Mouse (Mus musculus): ENCODE results near the gene Ascc3.

The Ascc3 gene

DNA sequence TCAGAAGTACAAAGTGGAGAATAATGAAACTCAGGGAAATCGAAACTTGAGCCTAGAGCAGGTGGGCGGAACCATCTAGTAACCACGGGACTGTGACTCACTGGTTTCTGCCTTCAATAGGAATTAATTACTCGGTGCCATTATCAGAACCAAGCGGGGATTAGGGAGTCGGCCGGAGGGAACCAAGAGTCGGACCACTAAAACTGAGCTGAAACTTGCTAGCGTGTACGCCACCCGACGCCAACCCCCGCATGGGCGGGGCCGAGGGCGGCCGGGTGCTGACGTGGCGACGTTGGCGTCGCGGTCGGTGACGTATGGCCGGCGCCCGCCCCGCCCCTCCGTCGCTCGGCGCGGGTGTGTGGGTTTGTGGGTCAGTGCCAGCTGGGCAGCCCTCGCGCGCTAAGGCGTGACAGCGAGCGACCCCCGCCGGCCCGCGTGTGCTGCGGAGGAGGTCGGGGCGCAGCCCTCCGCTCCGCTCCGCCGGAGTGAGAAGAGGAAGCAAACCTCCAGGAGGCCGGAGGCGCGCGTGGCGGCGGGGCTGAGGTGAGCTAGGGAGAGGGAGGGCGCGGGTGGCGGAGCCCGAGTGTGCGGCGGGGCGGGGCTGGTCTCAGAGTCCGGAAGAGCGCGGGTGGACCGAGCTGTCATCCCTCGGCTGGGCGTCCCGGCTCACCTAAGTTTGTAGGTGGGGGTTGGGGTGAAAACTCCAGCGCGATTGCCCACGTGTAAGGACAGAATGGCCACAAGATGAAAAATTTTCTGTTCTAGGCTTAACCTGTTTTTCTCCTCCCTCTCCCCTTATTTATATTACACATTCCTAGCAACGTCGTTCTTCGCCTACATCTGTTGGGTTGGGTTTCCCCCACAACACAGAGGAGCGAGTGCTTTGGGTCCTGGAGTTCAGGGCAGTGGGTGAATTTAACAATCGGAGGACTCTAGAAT, at the start of gene Ascc3:
Ascc3 (plus strand) TSS at position 315 of the 939 bp plus-strand sequence.
- DNase-seq (ENCODE audit: low spot score) = peak; percentile 78

DNA sequence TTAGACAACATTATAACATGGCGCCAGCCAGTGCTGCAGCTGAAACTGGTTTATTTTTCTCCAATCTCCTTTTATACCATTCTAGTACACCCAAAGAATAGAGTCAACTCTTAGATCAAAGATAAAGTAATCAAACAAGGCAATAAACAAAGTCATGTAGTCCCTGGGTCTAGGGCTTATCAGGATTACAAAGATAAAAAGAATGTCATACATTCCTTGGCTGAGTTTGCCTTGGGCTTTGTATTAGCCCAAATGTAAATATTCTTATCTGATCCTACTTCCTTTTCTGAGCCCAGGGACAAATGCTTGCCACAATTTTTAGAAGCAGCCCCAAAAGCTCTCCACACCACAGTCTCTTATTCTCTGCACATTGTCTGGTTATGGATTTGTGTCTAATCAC, 7.7 kb upstream of the Ascc3 start:
- DNase-seq (ENCODE audit: low spot score) = no peak

DNA sequence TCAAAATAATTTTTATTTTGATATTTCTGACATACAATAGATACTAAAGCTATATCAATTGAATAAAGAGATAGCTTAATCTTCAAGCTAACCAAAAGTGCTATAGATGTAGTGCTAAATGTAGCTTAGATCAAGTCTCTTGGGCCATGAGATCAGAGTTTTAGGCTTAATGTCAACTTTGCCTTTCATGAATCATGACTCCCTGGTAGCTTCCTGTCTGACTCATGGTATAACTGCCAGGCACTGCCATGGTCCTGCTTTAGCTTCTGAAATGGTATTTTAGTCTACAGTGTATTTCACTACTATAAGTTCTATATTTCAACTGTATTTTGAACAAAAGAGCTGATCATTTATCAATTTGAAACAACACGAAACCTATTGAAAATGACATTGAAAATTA, 5.9 kb upstream of the Ascc3 start:
- no peak for DNase-seq (ENCODE audit: low spot score)

DNA sequence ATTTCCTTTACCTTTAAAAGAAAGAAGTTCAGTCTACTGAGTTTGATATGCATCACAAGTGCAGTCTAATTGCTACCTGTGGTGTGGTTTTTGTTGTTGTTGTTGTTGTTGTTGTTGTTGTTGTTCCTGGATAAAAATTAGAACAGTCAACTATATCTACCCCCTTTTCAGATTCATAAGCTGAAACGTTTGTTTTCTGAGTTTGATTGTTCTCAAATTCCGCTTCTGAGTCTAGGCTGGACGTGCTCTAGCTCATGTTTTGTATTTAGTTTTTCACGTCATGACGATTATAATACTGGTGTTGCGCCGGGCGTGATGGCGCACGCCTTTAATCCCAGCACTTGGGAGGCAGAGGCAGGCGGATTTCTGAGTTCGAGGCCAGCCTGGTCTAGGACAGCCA, 902 bp downstream of the Ascc3 start:
- DNase-seq (ENCODE audit: low spot score) = no peak

DNA sequence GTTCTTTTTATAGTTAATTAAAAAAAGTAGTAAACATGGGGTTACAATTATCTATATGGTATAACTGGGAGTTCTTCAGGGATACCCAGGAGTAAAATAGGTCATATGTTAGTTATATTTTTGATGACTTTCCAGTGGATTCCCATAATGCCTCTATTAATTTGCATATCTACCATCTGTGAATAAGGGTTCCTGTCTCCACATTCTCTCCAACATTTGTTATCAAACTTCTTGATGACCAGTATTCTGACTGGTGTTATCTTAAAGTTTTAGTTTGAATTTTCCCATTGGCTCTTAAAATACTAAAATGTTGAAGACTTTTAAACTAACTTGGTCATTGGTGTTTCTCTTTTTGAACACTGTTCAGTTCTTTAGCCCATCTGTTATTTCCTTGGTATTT, 2.9 kb downstream of the Ascc3 start:
- no peak for DNase-seq (ENCODE audit: low spot score)

DNA sequence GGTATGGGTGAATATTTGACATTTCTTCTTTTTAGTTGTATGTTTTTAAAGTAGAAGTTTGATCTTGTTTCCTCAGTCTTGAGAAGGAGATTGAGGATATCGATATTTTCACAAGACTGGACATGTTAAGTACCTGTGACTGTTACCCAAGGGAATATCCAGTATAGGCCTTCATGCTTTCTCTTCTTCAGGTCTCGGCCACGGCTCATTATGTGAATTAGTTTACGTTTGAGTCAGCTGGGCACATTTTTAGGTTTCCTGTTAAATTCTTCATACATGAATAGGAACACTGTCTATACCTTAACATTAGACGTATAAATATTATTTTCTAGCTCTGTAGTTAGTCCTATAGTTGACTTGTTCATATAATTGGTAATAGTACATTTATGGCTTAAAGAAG, 12.4 kb downstream of the Ascc3 start:
- DNase-seq (ENCODE audit: low spot score) = no peak

DNA sequence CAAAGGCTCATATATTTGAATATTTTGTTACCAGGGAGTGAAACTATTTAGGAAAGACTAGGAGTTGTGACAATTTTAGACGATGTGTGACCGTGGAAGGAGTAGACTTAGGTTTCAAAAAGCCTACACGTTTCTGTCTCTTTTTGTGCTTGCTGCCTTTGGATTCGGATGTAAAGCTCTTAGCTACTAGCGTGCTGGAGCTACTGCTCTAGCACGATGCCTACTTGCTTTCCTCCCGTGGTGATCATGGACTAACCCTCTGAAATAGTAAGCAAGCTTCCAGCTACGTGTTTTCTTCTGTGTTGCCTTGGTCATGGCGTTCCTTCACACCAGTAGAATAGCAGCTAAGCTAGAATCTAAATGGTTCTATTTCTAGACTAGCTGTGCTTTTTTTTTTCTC, 21.4 kb downstream of the Ascc3 start:
- no peak for DNase-seq (ENCODE audit: low spot score)

DNA sequence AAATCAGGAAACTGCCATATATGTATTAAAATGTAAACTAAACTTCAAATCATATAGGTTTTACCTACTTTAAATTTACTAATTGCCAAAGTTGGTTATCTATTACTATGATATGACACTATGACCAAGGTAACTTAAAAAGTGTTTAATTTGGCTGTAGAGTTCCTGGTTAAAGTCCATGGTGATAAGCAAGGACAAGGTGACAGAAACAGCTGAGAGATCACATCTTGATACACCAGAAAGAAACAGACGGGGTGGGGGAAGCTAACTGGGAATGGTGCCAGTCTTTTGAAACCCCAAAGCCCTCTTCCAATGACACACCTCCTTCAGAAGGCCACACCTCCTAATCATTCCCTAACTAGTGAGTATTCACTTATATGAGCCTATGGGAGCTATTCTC, 33.4 kb downstream of the Ascc3 start:
- DNase-seq (ENCODE audit: low spot score) = no peak

DNA sequence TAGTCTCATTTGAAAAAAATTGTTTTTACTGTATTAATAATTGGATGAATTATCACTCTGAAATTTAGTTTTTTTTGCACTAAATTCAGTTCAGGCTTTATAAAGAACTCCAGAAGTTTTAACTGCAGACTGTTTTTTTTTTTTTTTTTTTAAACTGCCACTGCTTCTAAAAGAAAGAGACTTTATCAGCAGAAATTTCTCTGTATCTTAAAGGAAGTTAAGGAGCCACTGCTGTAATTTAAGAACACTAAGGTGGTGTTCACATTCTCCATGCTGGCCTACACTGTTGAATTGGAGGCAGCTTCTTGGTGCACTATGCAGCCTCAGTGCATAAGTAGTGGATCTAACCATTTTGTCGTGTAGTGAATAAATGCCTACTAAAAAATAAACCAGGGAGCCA, 47.1 kb downstream of the Ascc3 start:
- DNase-seq (ENCODE audit: low spot score) = no peak

DNA sequence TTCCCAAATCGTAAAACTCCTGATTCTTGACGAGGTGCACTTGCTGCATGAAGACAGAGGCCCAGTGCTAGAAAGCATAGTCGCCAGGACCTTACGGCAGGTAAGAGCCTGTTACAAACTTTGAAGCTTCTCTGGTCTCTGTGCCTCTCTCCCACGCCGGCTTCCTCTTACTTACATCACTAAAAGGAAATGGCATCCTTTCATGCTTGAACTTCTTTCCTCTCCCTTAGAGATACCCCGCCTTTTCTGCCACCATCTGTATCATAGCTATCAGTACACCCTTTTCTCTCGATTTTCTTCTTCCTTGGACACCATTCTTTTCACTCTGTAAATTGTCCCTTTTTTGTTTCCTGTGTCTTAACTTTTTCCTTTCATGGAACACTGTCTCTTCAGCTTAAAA, 58.1 kb downstream of the Ascc3 start:
- no peak for DNase-seq (ENCODE audit: low spot score)

DNA sequence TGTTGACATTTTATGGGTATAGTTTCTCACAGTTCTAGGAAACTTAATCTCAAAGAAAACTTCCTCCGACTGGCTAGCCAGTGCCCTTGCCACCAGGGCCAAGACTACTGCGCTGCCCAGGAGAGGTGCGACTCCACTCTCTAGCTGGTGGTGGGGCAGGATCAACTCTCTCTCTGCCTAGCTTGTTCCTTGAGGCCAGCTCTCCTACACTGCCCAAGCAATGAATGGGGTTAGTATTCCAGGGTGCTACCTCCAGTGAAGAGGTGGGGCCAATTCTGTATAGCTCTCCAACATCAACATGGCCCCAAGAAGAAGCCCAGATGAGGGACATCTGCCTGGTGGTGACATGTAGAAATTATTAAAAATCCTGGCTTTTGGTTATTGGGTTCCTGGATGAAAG, 61.1 kb downstream of the Ascc3 start:
- DNase-seq (ENCODE audit: low spot score) = no peak

DNA sequence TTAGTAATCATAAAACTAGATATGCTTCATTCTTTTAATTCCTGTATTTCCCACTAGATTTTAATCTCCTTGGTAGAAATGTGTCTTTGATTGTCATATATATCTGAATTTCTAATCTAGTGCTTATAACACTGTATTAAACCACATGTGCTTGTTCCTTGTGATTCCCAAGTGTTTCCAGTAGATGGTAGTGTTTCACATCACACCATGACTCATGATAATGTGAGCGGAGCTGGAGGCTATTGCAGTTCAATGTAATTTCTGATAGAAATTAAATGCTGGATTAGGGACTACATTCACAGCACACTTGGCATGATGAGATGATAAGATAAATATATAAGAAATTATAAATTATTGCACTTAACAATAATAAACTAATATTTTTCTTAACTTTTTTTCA, 64.9 kb downstream of the Ascc3 start:
- DNase-seq (ENCODE audit: low spot score) = peak; percentile 20

DNA sequence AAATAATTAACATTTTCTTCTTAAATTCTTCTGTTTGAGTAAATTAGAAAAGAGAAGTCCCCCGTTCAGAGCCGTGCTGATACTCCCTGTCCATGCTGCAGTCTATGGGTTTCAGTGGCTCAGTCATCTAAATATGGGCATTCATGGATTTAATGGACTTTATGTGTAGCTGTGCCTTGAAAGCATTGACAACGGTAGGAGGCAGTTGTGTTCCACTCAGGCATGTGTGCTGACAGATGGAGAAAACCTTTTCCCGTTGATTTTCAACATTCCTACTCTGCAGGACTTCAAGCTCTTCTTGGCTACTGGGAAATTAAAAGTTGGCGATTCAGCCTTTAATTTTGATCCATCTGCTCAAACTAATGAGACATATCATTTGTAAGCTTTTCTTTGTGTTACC, 79.0 kb downstream of the Ascc3 start:
- peak; percentile 2 for DNase-seq (ENCODE audit: low spot score)

DNA sequence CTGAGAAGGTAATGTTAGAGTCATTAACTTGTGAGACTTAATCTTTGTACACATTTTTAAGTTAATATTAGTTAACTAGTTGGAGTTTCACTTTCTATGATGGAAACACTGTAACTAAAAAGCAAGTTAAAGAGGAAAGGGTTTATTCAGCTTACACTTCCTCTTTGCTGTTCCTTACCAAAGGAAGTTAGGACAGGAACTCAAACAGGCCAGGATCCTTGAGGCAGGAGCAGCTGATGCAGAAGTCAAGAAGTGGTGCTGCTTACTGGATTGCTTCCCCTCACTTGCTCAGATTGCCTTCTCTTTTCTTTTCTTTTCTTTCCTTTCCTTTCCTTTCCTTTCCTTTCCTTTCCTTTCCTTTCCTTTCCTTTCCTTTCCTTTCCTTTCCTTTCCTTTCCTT, 97.9 kb downstream of the Ascc3 start:
- DNase-seq (ENCODE audit: low spot score) = no peak

DNA sequence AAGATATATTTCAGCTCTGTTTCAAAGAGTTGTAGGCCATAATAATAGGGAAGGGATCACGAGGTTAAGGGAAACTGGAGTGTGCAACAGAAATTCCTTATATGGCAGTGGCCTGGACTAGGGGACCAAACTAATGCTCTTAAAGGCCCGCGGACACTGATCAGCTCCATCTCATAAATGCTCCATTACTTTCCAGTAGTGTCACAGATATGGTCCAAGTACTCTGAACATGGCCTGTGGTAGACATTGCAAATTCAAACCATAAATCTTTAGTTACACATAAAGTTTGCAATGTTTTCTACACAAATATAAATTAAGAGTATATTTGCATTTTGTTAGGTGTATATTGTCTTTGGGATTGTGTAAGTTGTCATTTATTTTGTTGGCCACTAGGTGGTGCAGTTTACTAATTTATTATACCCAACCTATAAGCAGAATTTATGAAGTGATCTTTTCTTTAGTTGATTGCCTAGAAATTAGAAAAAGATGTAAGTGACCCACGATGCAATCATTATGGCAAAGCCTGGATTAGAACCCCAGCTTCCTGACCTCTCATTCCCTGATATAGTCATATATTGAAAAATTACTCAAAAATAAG, 106.5 kb downstream of the Ascc3 start:
- peak; percentile 22 for DNase-seq (ENCODE audit: low spot score)

DNA sequence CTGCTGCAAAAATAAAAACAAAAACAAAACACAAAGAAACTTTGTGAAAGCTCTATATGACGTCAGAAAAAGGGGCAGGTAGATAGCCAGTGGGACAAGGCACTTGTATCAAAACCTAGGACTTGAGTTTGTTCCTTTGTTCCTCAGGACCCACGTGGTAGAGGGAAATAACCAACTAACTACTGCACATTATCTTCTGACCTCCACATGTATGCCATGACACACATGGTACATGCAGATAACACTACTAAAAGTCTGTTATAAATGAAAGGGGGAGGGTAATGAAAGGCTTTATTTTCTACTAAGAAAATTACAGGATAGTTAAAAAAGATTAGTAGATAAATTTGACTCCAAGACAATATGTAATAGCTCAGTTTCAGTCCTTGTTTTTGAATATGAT, 109.3 kb downstream of the Ascc3 start:
- DNase-seq (ENCODE audit: low spot score) = no peak

DNA sequence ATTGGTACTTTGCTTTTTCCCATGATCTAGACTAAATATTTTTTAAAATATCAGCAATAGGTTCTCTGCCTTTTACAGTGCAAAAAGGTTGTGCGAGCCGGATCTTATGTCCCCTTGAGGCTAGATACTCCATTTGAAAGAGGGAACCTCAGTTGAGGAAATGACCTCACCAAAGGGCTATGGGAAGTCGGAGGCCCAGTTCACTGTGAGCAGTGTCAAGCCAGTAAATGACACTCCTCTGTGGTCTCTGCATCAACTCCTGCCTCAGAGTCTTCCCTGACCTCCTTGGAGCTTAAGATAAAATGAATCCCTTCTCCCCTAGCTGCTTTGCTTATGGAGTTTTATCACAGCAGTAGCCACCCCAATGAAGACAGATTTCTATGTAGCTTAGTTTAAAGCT, 109.9 kb downstream of the Ascc3 start:
- DNase-seq (ENCODE audit: low spot score) = no peak

DNA sequence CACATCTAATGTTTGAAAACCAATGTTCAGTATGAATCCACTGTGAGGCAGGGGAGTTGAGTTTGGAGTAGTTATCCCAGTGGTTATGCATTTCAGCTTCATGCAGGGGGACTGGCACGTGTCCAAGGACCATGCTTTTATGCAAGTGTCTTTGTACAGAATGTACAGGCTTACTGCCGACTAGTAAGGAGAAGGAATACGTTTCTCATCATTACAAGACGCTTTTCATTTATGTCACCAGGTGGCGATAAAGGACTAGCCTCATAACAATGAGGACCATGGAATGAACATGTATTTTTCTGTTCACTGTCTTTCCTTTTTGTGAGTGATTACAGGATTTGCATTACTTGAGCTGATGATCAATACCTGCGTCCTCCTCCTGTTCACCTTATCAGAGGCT, 111.7 kb downstream of the Ascc3 start:
- peak; percentile 31 for DNase-seq (ENCODE audit: low spot score)

DNA sequence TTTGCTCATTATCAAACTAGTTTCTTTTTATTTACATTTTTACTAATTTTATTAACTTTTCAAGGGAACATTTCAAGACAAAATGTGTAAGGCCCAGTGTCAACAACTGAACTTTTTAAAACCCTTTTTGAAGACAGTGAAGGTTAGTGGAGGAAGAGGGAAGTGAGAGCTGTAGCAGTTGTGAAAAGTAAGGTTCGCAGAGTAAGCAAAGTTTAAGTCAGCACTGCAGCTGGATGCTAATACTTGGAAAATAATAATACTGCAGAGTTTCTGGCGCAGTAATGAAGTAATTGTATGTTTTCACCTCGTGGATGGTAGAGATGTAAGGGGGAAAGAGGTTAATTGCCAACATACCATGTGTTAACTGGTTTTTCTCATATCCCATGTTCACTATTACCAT, 112.4 kb downstream of the Ascc3 start:
- DNase-seq (ENCODE audit: low spot score) = no peak

DNA sequence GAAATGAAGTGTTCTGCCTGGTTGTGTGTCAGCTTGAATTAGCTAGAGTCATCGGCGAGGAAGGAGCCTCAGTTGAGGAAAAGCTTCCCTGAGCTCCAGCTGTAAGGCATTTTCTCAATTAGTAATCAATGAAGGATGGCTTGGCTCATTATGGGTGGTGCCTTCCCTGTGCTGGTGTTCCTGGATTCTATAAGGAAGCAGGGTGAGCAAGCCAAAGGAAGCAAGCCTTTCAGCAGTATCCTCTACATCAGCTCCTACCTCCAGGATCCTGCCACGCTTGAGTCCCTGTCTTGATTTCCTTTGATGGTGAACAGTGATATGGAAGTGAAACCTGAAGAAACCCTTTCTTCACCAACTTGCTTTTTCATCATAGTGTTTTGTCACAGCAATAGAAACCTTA, 118.8 kb downstream of the Ascc3 start:
- no peak for DNase-seq (ENCODE audit: low spot score)

DNA sequence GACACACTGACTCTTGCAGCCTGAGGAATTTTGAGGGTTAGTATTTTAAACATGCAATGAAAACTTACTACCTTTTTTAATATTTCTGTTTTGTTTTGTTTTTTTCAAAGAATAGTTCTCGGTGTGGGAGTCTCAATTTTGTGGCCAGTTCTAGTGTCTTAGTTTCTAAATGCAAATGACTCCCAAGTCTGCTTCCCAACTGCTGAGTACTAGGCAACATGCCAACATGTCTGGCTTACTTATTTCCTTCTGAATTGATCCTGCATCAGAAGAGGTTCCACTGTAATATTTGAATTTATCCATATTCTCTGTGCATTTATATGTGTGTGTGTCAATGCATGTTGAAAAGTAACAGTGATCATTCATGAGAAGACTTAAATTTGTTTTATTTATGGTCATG, 119.3 kb downstream of the Ascc3 start:
- DNase-seq (ENCODE audit: low spot score) = no peak

DNA sequence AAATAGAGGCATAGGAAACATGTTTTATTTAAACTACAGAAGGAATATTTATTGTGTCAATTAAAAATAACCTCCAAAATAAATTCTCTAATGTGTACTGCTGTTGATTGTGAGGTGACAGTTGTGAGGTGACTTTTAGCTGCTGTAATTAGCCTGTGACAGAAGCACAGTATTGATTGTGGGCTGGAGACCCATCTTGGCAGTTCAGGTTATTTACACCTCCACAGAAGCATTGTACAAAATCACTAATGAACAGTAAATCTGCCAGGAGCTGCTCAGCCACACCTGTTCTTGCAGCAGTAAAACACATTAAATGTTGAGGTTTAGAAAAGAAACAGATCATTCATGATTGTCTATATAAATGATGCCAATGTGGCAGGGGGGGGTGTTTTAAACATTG, 141.0 kb downstream of the Ascc3 start:
- DNase-seq (ENCODE audit: low spot score) = no peak

DNA sequence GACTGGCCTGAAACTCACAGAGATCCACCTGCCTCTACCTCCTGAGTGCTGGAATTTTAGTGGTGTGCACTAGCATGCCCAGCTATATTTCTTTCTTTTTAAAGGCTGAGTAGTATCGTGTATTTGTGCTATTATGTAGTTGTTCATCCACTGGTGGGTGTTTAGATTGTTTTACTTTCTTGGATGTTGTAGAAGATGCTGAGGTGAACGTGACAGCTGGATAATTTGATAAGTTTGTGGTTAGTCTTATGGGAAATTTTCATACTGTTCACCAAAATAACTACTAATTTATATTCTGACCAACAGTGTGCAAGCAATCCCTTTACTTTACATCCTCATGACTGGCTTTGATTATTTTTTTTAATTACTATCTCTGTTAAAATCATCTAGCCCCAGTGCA, 169.6 kb downstream of the Ascc3 start:
- no peak for DNase-seq (ENCODE audit: low spot score)

DNA sequence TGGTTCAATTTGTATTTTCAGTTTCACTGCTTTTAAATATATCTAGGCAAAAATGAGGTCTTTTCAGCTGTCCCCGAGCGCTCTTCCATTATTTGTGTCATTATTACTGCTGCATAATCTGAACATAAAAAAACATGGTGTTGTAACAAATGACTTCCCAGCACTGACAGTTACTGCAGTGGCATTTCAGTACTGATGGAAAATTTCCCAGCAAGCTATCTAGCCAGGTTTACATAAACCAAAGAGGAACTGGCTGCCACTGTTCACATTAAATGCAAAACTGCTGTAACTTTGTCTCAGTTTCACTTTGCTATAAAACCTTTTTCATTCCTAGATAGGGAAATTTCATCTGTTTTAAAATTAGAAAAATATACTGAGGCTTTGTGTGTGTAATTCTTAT, 170.5 kb downstream of the Ascc3 start:
- DNase-seq (ENCODE audit: low spot score) = no peak
